Mouse (Mus musculus): ENCODE measurements at regions not wholly inside any gene's neighbourhood (a gene's known extent, or its start where the extent isn't known, plus 50 kb on each side); places are given as distances from the start of the nearest gene placed in this dataset.

DNA sequence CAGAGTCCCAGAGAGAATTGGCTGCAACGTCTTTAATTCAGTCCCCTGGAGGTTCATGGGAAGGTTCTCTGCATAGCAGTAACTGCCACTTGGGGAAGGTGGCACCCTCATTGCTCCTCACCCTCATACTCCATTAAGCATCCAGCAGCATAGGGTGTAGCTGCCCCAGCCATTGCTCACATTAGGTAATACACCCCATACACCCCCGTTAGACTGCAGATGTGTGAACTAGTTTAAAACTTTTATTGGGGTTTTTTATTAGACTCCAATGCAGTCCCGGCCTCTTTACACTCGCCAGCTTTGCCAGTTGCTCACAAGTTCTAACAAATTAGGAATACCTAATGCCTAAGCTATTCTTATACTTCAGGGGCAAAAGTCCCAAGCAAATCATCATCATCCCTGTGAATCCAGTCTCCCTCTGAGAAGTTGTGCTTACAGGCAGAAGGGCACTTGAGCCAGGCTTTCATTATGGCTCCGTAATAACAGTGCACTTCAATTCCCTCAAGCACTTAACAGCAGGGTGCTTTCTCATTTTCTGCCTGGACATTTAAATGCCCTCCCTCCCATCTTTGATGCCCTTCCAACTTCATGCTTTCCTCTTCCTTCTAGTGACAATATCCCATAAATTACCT lies 265.7 kb downstream of the Lyplal1 start:
- TF ChIP-seq CTCF (conservative IDR thresholded peaks at IDR 0.05; ENCODE audit: low read length) (no peak), POU5F1 (IDR thresholded peaks at IDR 0.05; ENCODE audit: borderline replicate concordance, low read length) (no peak), NANOG (IDR thresholded peaks at IDR 0.05; ENCODE audit: borderline replicate concordance, low read length) (no peak)
